Mouse (Mus musculus): ENCODE measurements around the gene Rsc1a1. TPM values are rescaled to one million over a fixed set of nuclear protein-coding genes. Genes with fewer than 3 reads are reported as not detected.

The Rsc1a1 gene
- polyA plus RNA-seq, 1 experiment from 2014 or later: not detected

GRCm38 (mm10) chr4:141654509-141654908, 30.9 kb downstream of the Rsc1a1 start:
- WGBS: 89% methylated on average over 6 of the region's 6 CpGs
- no peaks in the 10 kb centered on the region for H3K4me1 ChIP-seq (replicated peaks; ENCODE audit: insufficient read depth, low read length)
- H3K27ac ChIP-seq: no peak overlapping the region
- ATAC-seq (replicated peaks; ENCODE audit: low FRiP score, low read depth): no peak
- no peaks in the 10 kb centered on the region for H3K27me3 ChIP-seq (ENCODE audit: insufficient read depth, low read length)
- no peak overlapping the region for H3K4me2 ChIP-seq (ENCODE audit: low read length)
- no peak for DNase-seq (ENCODE audit: low spot score)
- H3K4me3 ChIP-seq (replicated peaks; ENCODE audit: low read depth, low read length): no peak overlapping the region
- no peaks in the 10 kb centered on the region for H3K9me3 ChIP-seq (replicated peaks; ENCODE audit: low read length)
- no peak overlapping the region for H3K9ac ChIP-seq (ENCODE audit: low read depth, low read length)
- no peak for TF ChIP-seq CTCF (IDR thresholded peaks at IDR 0.05; ENCODE audit: low read depth)
- peaks cover 13% of the 10 kb centered on the region for H3K36me3 ChIP-seq (ENCODE audit: insufficient read depth, low read length)

GRCm38 (mm10) chr4:141653813-141654212, 31.6 kb downstream of the Rsc1a1 start:
- no peak for DNase-seq (ENCODE audit: low spot score)
- Histone ChIP-seq H3K4me2 (ENCODE audit: low read length) (no peak overlapping the region), H3K9me3 (replicated peaks; ENCODE audit: low read length) (no peaks in the 10 kb centered on the region), H3K27me3 (ENCODE audit: insufficient read depth, low read length) (no peaks in the 10 kb centered on the region), H3K4me3 (replicated peaks; ENCODE audit: low read depth, low read length) (no peak overlapping the region), H3K4me1 (replicated peaks; ENCODE audit: insufficient read depth, low read length) (no peaks in the 10 kb centered on the region), H3K27ac (no peak overlapping the region), H3K9ac (ENCODE audit: low read depth, low read length) (no peak overlapping the region), H3K36me3 (ENCODE audit: insufficient read depth, low read length) (peaks cover 13% of the 10 kb centered on the region)
- TF ChIP-seq CTCF (IDR thresholded peaks at IDR 0.05; ENCODE audit: low read depth): no peak
- 92% methylated on average over 13 of the region's 13 CpGs for WGBS
- ATAC-seq (replicated peaks; ENCODE audit: low FRiP score, low read depth): no peak

- H3K36me3 ChIP-seq (ENCODE audit: insufficient read depth, low read length): peaks cover 13% of the 10 kb centered on the region
- 85% methylated on average over 8 of the region's 8 CpGs for WGBS
- no peak overlapping the region for H3K4me3 ChIP-seq (replicated peaks; ENCODE audit: low read depth, low read length)
- H3K27me3 ChIP-seq (ENCODE audit: insufficient read depth, low read length): no peaks in the 10 kb centered on the region
- ATAC-seq (replicated peaks; ENCODE audit: low FRiP score, low read depth) (no peak), DNase-seq (ENCODE audit: low spot score) (no peak)
- H3K9me3 ChIP-seq (replicated peaks; ENCODE audit: low read length): no peaks in the 10 kb centered on the region
- no peak for TF ChIP-seq CTCF (IDR thresholded peaks at IDR 0.05; ENCODE audit: low read depth)
- no peak overlapping the region for H3K9ac ChIP-seq (ENCODE audit: low read depth, low read length)
- H3K27ac ChIP-seq: no peak overlapping the region
- no peaks in the 10 kb centered on the region for H3K4me1 ChIP-seq (replicated peaks; ENCODE audit: insufficient read depth, low read length)
- H3K4me2 ChIP-seq (ENCODE audit: low read length): no peak overlapping the region
These were observed 32.4 kb downstream of the Rsc1a1 start for GRCm38 (mm10) chr4:141653044-141653443.

GRCm38 (mm10) chr4:141651944-141652343, 33.5 kb downstream of the Rsc1a1 start:
- WGBS: 83% methylated on average over 10 of the region's 10 CpGs
- TF ChIP-seq CTCF (IDR thresholded peaks at IDR 0.05; ENCODE audit: low read depth): no peak
- no peak for ATAC-seq (replicated peaks; ENCODE audit: low FRiP score, low read depth)
- H3K9ac ChIP-seq (ENCODE audit: low read depth, low read length): no peak overlapping the region
- H3K27ac ChIP-seq: no peak overlapping the region
- H3K4me2 ChIP-seq (ENCODE audit: low read length): no peak overlapping the region
- H3K9me3 ChIP-seq (replicated peaks; ENCODE audit: low read length): no peaks in the 10 kb centered on the region
- no peaks in the 10 kb centered on the region for H3K4me1 ChIP-seq (replicated peaks; ENCODE audit: insufficient read depth, low read length)
- H3K4me3 ChIP-seq (replicated peaks; ENCODE audit: low read depth, low read length): no peak overlapping the region
- no peak for DNase-seq (ENCODE audit: low spot score)
- no peaks in the 10 kb centered on the region for H3K27me3 ChIP-seq (ENCODE audit: insufficient read depth, low read length)
- H3K36me3 ChIP-seq (ENCODE audit: insufficient read depth, low read length): peaks cover 8% of the 10 kb centered on the region; the same call in 1 of the 2 replicates

- Histone ChIP-seq H3K9me3 (replicated peaks; ENCODE audit: low read length) (no peaks in the 10 kb centered on the region), H3K4me1 (replicated peaks; ENCODE audit: insufficient read depth, low read length) (no peaks in the 10 kb centered on the region), H3K9ac (ENCODE audit: low read depth, low read length) (no peak overlapping the region), H3K4me2 (ENCODE audit: low read length) (no peak overlapping the region), H3K27me3 (ENCODE audit: insufficient read depth, low read length) (no peaks in the 10 kb centered on the region), H3K4me3 (replicated peaks; ENCODE audit: low read depth, low read length) (no peak overlapping the region), H3K36me3 (ENCODE audit: insufficient read depth, low read length) (peaks cover 8% of the 10 kb centered on the region; the same call in 1 of the 2 replicates), H3K27ac (no peak overlapping the region)
- TF ChIP-seq CTCF (IDR thresholded peaks at IDR 0.05; ENCODE audit: low read depth): no peak
- DNase-seq (ENCODE audit: low spot score): no peak
- WGBS: 91% methylated on average over 6 of the region's 6 CpGs
- no peak for ATAC-seq (replicated peaks; ENCODE audit: low FRiP score, low read depth)
These were observed 34.1 kb downstream of the Rsc1a1 start for GRCm38 (mm10) chr4:141651286-141651685.

- DNase-seq (ENCODE audit: low spot score): no peak
- Histone ChIP-seq H3K9ac (ENCODE audit: low read depth, low read length) (no peak overlapping the region), H3K9me3 (replicated peaks; ENCODE audit: low read length) (no peaks in the 10 kb centered on the region), H3K4me2 (ENCODE audit: low read length) (no peak overlapping the region), H3K36me3 (ENCODE audit: insufficient read depth, low read length) (peaks cover 8% of the 10 kb centered on the region; the same call in 1 of the 2 replicates), H3K27me3 (ENCODE audit: insufficient read depth, low read length) (no peaks in the 10 kb centered on the region), H3K4me1 (replicated peaks; ENCODE audit: insufficient read depth, low read length) (no peaks in the 10 kb centered on the region), H3K27ac (no peak overlapping the region), H3K4me3 (replicated peaks; ENCODE audit: low read depth, low read length) (no peak overlapping the region)
- no peak for TF ChIP-seq CTCF (IDR thresholded peaks at IDR 0.05; ENCODE audit: low read depth)
- no peak for ATAC-seq (replicated peaks; ENCODE audit: low FRiP score, low read depth)
- 72% methylated on average over 6 of the region's 6 CpGs for WGBS
These were observed 36.2 kb downstream of the Rsc1a1 start for GRCm38 (mm10) chr4:141649244-141649643.

- H3K36me3 ChIP-seq (ENCODE audit: insufficient read depth, low read length): 0 out of 2 replicates have a peak, but pooled peaks cover 4% of the 10 kb centered on the region
- H3K27me3 ChIP-seq (ENCODE audit: insufficient read depth, low read length): no peaks in the 10 kb centered on the region
- H3K9ac ChIP-seq (ENCODE audit: low read depth, low read length): no peak overlapping the region
- H3K4me2 ChIP-seq (ENCODE audit: low read length): no peak overlapping the region
- ATAC-seq (replicated peaks; ENCODE audit: low FRiP score, low read depth) (no peak), DNase-seq (ENCODE audit: low spot score) (no peak)
- no peaks in the 10 kb centered on the region for H3K9me3 ChIP-seq (replicated peaks; ENCODE audit: low read length)
- no peak for TF ChIP-seq CTCF (IDR thresholded peaks at IDR 0.05; ENCODE audit: low read depth)
- H3K4me3 ChIP-seq (replicated peaks; ENCODE audit: low read depth, low read length): no peak overlapping the region
- peaks cover 8% of the 10 kb centered on the region for H3K4me1 ChIP-seq (replicated peaks; ENCODE audit: insufficient read depth, low read length)
- 96% methylated on average over 5 of the region's 5 CpGs for WGBS
- H3K27ac ChIP-seq: no peak overlapping the region
These were observed 37.1 kb downstream of the Rsc1a1 start for GRCm38 (mm10) chr4:141648262-141648661.

Data from kidney, postnatal 0 days (tissue).